Mouse (Mus musculus): ENCODE results near the gene Zfp219. TPM values are rescaled to one million over a fixed set of nuclear protein-coding genes. Genes with fewer than 3 reads are reported as not detected.
A peak's percentile ranks its signal among the peaks of the same experiment; 100 is the strongest.

The Zfp219 gene
- polyA plus RNA-seq, 1 experiment from 2014 or later: 9.0 TPM

GRCm38 (mm10) chr14:52017662-52018061 is 2.9 kb downstream of the Zfp219 start:
- Histone ChIP-seq H3K9ac (no peak overlapping the region), H3K36me3 (replicated peaks) (no peaks in the 10 kb centered on the region), H3K9me3 (replicated peaks) (no peaks in the 10 kb centered on the region), H3K4me3 (replicated peaks) (no peak overlapping the region), H3K4me2 (no peak overlapping the region), H3K27me3 (no peaks in the 10 kb centered on the region; the same call in 1 of the 2 replicates), H3K27ac (replicated peaks) (no peak overlapping the region), H3K4me1 (replicated peaks) (peaks cover 78% of the 10 kb centered on the region)
- WGBS (ENCODE audit: insufficient replicate concordance): 56% methylated on average over 4 of the region's 4 CpGs
- no peak for ATAC-seq (ENCODE audit: insufficient read depth)

DNA sequence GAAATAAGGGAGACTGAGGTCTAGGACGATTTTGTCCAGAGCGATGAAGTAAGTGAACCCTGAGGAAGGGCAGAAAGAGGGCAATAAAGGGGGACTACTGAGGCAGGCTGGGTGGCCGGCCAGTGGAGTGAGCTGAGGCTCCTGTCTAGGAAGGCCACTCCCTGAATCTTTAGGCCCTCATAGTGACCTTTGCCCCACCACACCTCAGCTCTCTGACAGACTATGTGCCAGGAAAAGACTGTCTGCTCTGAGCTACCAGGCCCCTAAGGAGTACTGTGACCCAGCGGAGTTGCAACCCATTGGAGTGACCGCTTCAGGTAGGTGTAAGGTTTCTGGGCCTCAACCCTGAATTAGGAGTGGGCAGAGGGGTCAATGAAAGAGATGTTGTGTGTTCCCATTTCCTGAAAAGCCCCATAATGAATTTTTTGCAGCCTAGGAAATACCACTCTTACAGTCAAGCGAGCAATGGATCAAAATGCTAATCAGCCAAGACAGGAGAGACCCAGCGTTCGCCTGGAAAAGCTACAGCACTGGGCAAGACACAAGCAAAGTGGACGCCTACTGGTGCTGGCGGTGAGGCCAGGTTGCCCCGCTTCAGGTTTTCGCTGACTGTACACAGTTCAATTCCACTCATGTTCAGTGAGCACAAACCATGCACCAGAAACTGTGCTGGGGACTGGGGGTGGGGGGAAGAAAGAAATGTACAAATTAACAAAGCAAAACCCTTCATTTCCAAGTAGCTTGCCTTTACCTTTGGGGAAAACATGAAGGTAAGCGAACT is 3.7 kb downstream of the Zfp219 start:
- no peaks in the 10 kb centered on the region for H3K9me3 ChIP-seq (replicated peaks)
- peaks cover 70% of the 10 kb centered on the region for H3K4me1 ChIP-seq (replicated peaks)
- H3K36me3 ChIP-seq (replicated peaks): no peaks in the 10 kb centered on the region
- H3K27ac ChIP-seq (replicated peaks): no peak overlapping the region
- H3K27me3 ChIP-seq: no peaks in the 10 kb centered on the region; the same call in 1 of the 2 replicates
- no peak for ATAC-seq (ENCODE audit: insufficient read depth)
- H3K4me2 ChIP-seq: no peak overlapping the region
- no peak overlapping the region for H3K4me3 ChIP-seq (replicated peaks)
- no peak overlapping the region for H3K9ac ChIP-seq
- 79% methylated on average over 13 of the region's 13 CpGs for WGBS (ENCODE audit: insufficient replicate concordance)

DNA sequence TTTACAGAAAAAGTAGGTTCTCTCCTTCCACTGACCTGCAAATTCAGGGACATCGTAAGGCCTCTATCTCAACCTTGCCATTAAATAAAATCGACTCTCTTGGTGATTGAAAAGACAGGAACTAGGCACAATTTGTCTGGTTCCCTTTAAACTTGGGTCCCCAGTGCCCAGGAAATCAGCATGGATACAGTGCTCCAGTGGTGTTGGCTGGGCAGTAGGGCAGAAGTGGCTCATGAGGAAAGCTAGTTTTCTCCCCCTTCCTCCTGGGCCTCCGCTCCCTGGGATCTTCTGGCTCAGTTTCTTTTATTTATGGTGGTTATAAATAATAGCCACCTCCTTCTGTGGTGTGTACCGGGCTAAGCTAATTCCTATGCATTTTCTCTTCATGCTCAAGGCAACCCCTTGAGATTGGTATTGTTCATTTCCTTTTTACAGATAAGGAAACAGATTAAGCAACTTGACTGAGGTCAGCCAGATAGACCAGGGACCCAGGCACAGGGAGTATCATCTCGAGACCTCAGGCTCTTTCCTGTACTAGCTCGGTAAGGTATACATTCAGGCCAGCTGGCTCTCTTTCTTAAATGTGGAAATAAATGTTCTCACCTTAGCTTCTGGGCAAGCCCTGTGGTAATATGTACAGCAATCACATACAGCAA is 5.0 kb downstream of the Zfp219 start, which contains the start of gene Tmem253:
Gene Tmem253, plus strand, starts transcription at position 214 of the 656 bp plus-strand sequence.
- H3K4me1 ChIP-seq (replicated peaks): peaks cover 60% of the 10 kb centered on the region
- H3K4me2 ChIP-seq: peak within 1 kb of the TSS; percentile 96
- H3K4me3 ChIP-seq (replicated peaks): peak within 1 kb of the TSS; percentile 70
- 23% methylated on average over 6 of the region's 6 CpGs for WGBS (ENCODE audit: insufficient replicate concordance)
- H3K9ac ChIP-seq: peak within 1 kb of the TSS; percentile 69
- H3K27me3 ChIP-seq: no peaks in the 10 kb centered on the region; the same call in 1 of the 2 replicates
- no peak for ATAC-seq (ENCODE audit: insufficient read depth)
- no peaks in the 10 kb centered on the region for H3K9me3 ChIP-seq (replicated peaks)
- H3K36me3 ChIP-seq (replicated peaks): no peaks in the 10 kb centered on the region
- H3K27ac ChIP-seq (replicated peaks): peak within 1 kb of the TSS; percentile 71

- peak overlapping the region; percentile 69 for H3K9ac ChIP-seq
- no peaks in the 10 kb centered on the region; the same call in 1 of the 2 replicates for H3K27me3 ChIP-seq
- H3K4me3 ChIP-seq (replicated peaks): peak overlapping the region; percentile 70
- under 1% methylated on average over 28 of the region's 28 CpGs for WGBS (ENCODE audit: insufficient replicate concordance)
- H3K4me1 ChIP-seq (replicated peaks): peaks cover 61% of the 10 kb centered on the region
- peak overlapping the region; percentile 96 for H3K4me2 ChIP-seq
- ATAC-seq (ENCODE audit: insufficient read depth): no peak
- peak overlapping the region; percentile 71 for H3K27ac ChIP-seq (replicated peaks)
- no peaks in the 10 kb centered on the region for H3K36me3 ChIP-seq (replicated peaks)
- no peaks in the 10 kb centered on the region for H3K9me3 ChIP-seq (replicated peaks)
Observed at GRCm38 (mm10) chr14:52014761-52015311, 5.7 kb downstream of the Zfp219 start.

- ATAC-seq (ENCODE audit: insufficient read depth): no peak
- peak overlapping the region; percentile 71 for H3K27ac ChIP-seq (replicated peaks)
- H3K9me3 ChIP-seq (replicated peaks): no peaks in the 10 kb centered on the region
- H3K36me3 ChIP-seq (replicated peaks): no peaks in the 10 kb centered on the region
- H3K27me3 ChIP-seq: no peaks in the 10 kb centered on the region; the same call in 1 of the 2 replicates
- peak overlapping the region; percentile 69 for H3K9ac ChIP-seq
- peak overlapping the region; percentile 96 for H3K4me2 ChIP-seq
- H3K4me3 ChIP-seq (replicated peaks): peak overlapping the region; percentile 70
- WGBS (ENCODE audit: insufficient replicate concordance): 3% methylated on average over 16 of the region's 80 CpGs
- H3K4me1 ChIP-seq (replicated peaks): peaks cover 62% of the 10 kb centered on the region
Observed at GRCm38 (mm10) chr14:52014271-52014760, 6.2 kb downstream of the Zfp219 start.

DNA sequence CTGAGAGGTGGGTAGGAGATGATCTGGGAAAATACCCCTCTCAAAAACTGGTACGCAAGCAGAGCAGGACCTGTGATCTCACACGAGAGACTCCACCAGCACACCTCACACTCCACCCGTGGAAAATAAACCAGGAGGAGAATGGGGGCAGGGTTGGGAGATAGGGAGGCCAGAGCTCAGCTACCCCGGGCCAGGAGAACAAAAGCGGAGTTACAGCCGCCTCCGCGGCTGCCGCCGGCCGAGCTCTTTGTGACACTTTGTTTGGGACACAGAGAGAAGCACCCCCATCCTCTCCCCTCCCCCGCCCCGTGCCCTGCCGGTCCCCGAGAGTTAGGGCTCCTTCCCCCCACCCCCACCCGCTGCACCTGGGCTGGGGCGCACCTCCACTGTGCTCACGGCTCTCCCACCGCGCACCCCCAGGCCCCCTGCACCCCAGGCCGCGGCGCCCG is 6.7 kb downstream of the Zfp219 start:
- peak overlapping the region; percentile 69; the same call in 1 of the 2 replicates for H3K9ac ChIP-seq
- peak overlapping the region; percentile 70 for H3K4me3 ChIP-seq (replicated peaks)
- WGBS (ENCODE audit: insufficient replicate concordance): 6% methylated on average over 22 of the region's 24 CpGs
- H3K36me3 ChIP-seq (replicated peaks): no peaks in the 10 kb centered on the region
- peaks cover 61% of the 10 kb centered on the region for H3K4me1 ChIP-seq (replicated peaks)
- no peaks in the 10 kb centered on the region; the same call in 1 of the 2 replicates for H3K27me3 ChIP-seq
- peak overlapping the region; percentile 96 for H3K4me2 ChIP-seq
- peak; percentile 19; the same call in 1 of the 2 replicates for ATAC-seq (ENCODE audit: insufficient read depth)
- peak overlapping the region; percentile 71; the same call in 1 of the 2 replicates for H3K27ac ChIP-seq (replicated peaks)
- H3K9me3 ChIP-seq (replicated peaks): no peaks in the 10 kb centered on the region

GRCm38 (mm10) chr14:52013021-52013610 is 7.4 kb downstream of the Zfp219 start:
- no peaks in the 10 kb centered on the region; the same call in 1 of the 2 replicates for H3K27me3 ChIP-seq
- 72% methylated on average over 8 of the region's 8 CpGs for WGBS (ENCODE audit: insufficient replicate concordance)
- H3K4me1 ChIP-seq (replicated peaks): peaks cover 59% of the 10 kb centered on the region
- no peak overlapping the region for H3K27ac ChIP-seq (replicated peaks)
- no peaks in the 10 kb centered on the region for H3K9me3 ChIP-seq (replicated peaks)
- ATAC-seq (ENCODE audit: insufficient read depth): no peak
- peak overlapping the region; percentile 96; the same call in 1 of the 2 replicates for H3K4me2 ChIP-seq
- peaks cover 6% of the 10 kb centered on the region for H3K36me3 ChIP-seq (replicated peaks)
- no peak overlapping the region for H3K4me3 ChIP-seq (replicated peaks)
- H3K9ac ChIP-seq: no peak overlapping the region

- Histone ChIP-seq H3K9me3 (replicated peaks) (no peaks in the 10 kb centered on the region), H3K9ac (no peak overlapping the region), H3K4me1 (replicated peaks) (peaks cover 53% of the 10 kb centered on the region), H3K27ac (replicated peaks) (no peak overlapping the region), H3K27me3 (no peaks in the 10 kb centered on the region; the same call in 1 of the 2 replicates), H3K4me3 (replicated peaks) (no peak overlapping the region), H3K36me3 (replicated peaks) (peaks cover 7% of the 10 kb centered on the region), H3K4me2 (no peak overlapping the region)
- 78% methylated on average over 5 of the region's 5 CpGs for whole genome bisulfite sequencing (ENCODE audit: insufficient replicate concordance)
- ATAC-seq (ENCODE audit: insufficient read depth): no peak
Observed at GRCm38 (mm10) chr14:52012553-52012952, 8.0 kb downstream of the Zfp219 start.

DNA sequence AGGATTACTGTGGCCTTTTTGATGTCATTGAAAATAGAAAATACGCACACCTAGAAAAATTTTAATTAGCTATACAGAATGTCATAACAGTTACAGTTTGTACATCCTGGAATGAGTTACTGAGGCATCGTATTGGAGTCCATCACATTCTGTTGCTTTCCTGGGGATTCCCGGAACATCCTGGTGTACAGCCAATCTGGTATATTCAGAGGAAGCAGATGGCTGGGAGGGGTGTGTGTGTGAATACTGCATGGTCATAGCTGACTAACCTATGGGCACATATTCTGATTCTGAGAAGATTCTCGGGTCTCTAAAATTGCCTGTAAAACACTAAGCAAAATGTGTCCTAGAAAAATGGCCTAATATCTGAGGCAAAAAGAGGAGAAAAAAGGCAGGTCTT is 8.4 kb downstream of the Zfp219 start:
- Histone ChIP-seq H3K4me1 (replicated peaks) (peaks cover 50% of the 10 kb centered on the region), H3K27ac (replicated peaks) (no peak overlapping the region), H3K27me3 (no peaks in the 10 kb centered on the region; the same call in 1 of the 2 replicates), H3K9me3 (replicated peaks) (no peaks in the 10 kb centered on the region), H3K9ac (no peak overlapping the region), H3K4me2 (no peak overlapping the region), H3K36me3 (replicated peaks) (peaks cover 11% of the 10 kb centered on the region), H3K4me3 (replicated peaks) (no peak overlapping the region)
- 76% methylated on average over 4 of the region's 4 CpGs for WGBS (ENCODE audit: insufficient replicate concordance)
- no peak for ATAC-seq (ENCODE audit: insufficient read depth)

DNA sequence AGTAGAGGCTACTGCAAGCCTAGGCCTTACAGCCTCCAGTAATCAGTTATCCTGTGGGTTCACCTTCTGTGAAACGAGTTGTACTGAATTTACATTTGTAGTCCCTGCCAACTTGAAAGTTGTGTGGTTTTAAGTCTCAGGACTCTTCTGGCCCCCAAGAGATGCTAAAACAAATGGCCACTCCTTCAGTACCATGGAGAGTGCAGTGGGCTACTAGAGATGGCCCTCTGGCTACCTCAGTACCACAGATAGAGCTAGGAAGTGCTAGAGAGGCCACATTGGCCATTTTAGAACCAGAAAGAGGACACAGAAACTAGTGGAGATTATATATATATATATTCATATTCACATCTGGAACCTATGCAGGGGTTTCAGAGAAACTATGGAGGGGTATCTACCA is 8.8 kb downstream of the Zfp219 start:
- 66% methylated on average over 1 of the region's 1 CpGs for WGBS (ENCODE audit: insufficient replicate concordance)

More for the DNA sequence above, 8.8 kb downstream of the Zfp219 start:
- H3K27ac ChIP-seq (replicated peaks): no peak overlapping the region
- no peak overlapping the region for H3K4me3 ChIP-seq (replicated peaks)
- ATAC-seq (ENCODE audit: insufficient read depth): no peak
- H3K4me1 ChIP-seq (replicated peaks): peaks cover 46% of the 10 kb centered on the region
- H3K27me3 ChIP-seq: no peaks in the 10 kb centered on the region; the same call in 1 of the 2 replicates
- no peaks in the 10 kb centered on the region for H3K9me3 ChIP-seq (replicated peaks)
- H3K9ac ChIP-seq: no peak overlapping the region
- peaks cover 15% of the 10 kb centered on the region for H3K36me3 ChIP-seq (replicated peaks)
- no peak overlapping the region for H3K4me2 ChIP-seq
